Mouse (Mus musculus): Measurements from ENCODE around the gene Vmn2r83.
"Not testable (repeated sequence)": the region's sequence is repeated elsewhere in the genome, so short reads cannot be mapped to it uniquely, and the experiment has no call there.

Gene Vmn2r83

DNA sequence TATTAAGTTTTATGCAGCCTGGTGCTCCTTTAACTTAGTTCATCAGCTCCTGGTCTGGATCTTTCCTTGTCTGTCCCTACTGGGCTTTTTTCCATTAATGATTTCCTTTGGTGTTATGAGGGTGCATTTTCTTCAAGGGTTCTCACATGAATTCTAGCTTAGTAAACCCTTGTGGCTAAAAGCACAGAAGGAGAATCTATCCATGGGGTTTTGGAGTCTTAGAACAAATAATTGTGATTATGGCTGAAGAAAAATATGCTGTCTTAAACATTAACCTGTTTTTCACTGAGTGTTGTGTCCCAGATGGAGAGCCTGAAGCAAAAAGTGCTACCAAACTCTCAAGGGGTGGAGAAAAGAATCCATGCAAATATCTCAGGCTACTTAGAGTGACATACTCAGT is at the start of gene Vmn2r83:
TSS of gene Vmn2r83 (plus strand) at position 301 of the 400 bp plus-strand sequence.
- no peak for DNase-seq (ENCODE audit: low spot score)

DNA sequence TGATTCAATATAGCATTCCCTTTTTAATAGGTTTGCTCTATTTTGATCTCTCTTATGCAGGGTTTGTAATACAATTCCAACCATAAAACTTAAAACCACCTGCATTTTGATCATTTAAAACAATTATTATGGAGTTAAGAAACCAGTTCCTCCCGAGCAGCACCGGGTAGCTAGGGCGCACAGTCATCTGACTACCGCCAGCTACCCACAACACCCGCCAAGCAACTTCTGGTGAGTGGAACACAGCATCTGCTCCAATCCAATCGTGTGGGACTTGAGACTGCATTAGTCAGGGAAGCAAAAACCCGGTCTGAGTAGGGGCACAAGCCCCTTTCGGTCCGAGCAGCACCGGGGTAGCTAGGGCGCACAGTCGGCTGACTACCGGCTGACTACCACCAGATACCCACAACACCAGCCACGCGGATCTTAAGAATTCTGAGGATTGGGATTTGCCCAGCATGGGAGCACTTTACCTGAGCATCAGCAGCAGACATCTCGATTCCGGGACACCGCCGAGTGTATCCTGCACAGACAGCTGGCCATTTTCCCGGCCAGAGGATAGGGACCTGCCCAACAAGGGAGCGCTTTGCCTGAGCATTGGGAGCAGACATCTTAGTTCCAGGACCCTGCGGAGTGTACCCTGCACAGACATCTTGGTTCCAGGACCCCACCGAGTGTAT is 33.2 kb upstream of the Vmn2r83 start:
- not testable (repeated sequence) for DNase-seq (ENCODE audit: low spot score)

DNA sequence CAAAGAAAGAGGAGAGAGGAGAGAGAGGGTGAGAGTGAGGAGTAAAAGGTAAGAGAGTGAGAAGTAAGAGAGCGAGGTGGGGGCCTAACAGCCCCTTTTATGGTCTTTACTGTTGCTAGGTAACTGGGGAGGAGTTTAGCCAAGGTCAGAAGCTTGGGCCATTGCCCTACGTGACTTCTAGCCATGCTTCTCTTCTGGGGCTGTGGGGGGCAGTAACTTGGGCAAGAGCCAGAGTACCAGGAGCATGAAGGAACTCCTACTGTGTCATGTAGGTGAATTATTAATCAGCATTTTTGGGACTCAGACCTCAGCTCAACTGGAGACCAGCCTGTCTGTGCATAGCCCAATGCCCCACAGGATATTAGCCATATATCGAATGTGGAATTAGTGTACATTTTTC is 27.4 kb downstream of the Vmn2r83 start:
- no peak for DNase-seq (ENCODE audit: low spot score)

DNA sequence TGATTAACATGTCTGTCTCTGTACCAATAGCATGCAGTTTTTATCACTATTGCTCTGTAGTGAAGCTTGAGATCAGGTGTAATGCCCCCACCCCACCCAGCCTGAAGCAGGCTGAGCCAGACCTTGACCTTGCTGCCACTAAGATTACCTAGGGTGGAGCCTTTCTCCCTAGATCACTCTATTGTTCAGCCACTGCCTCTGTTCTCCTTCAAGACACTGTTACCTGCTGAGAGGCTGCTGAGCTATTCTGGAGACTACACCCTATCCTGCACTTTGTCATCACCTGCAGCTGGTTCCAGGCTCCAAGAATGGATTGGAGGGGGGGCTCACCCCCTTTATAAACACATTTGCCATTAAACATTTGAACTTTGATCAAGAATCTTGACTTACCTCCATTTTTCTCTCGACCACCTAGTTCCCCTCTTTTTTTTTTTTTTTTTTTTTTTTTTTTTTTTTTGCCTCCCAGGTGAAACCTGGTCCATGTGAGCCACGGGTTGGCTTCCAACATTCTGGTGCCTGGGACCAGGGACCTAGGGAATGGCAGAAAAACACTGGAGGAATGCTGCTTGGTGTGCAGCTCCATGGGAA is 28.3 kb downstream of the Vmn2r83 start:
- no peak for DNase-seq (ENCODE audit: low spot score)

DNA sequence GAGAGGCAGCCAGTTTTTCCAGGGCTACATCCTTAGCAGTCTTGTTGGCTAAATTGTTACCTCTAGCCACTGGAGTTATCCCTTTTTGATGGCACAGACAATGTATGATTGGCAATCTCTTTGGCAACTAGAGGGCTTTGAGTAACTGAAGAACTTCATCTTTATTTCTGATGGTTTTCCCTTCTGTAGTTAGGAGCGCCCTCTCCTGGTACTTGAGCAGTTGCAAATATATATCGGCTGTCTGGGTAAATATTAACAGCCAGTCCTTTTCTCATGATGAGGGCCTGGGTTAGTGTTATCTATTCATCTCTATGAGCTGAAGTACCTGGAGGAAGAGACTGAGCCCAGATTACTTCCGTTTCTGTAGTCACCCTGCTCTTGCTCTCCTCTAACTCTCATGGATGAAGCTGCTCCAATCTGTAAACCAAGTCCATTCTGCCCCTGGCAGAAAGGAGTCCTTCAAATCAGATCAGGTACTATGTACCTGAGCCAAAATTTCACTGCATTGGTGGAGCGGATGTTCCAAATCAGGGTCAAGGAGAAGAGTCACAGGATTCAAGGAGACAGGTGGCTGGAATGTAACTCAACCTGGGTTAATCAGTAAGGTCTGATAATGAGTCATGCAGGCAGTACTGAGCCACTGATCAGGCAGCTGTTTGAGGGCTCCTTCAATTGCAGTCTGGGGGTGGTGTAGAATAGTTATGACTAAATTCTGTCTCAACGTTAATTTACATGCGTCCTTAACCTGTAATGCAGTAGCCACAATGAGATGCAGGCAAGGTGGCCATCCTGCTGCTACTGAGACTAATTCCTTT is 34.5 kb downstream of the Vmn2r83 start:
- no peak for DNase-seq (ENCODE audit: low spot score)

DNA sequence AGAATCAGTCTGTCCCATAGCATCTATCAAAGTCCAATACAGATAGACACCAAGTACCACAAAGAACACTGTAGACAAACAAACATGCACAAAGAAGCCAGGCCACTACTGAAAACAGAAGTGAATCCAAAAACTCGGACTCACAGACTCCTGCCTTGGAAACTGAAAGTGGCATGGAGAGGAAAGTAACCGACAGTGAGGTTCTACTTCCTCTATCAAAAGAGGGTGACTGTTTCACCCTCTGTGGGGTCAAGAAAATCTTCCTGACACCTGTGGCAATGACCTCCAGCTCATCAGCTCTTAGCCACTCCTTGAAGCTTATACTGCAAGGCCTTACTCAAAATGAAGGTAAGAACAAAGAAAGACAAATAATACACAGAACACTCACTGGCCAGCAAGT is 38.2 kb downstream of the Vmn2r83 start:
- no peak for DNase-seq (ENCODE audit: low spot score)

DNA sequence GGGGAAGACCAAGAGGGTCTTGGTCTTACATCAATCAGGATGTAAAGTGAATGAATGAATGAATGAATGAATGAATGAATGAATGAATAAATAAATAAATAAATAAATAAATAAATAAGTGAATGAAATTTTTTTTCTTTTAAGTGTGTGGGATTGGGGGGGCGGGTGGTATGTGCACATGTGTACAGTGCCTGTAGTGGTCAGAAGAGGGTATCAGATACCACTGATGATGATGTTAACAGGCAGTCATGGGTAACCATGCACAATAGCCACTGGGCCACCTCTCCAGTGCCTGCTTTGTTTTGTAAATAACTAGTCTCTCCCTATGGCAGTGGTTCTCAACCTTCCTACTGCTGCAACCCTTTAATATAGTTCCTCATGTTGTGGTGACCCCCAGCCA is 55.9 kb downstream of the Vmn2r83 start:
- DNase-seq (ENCODE audit: low spot score): no peak

DNA sequence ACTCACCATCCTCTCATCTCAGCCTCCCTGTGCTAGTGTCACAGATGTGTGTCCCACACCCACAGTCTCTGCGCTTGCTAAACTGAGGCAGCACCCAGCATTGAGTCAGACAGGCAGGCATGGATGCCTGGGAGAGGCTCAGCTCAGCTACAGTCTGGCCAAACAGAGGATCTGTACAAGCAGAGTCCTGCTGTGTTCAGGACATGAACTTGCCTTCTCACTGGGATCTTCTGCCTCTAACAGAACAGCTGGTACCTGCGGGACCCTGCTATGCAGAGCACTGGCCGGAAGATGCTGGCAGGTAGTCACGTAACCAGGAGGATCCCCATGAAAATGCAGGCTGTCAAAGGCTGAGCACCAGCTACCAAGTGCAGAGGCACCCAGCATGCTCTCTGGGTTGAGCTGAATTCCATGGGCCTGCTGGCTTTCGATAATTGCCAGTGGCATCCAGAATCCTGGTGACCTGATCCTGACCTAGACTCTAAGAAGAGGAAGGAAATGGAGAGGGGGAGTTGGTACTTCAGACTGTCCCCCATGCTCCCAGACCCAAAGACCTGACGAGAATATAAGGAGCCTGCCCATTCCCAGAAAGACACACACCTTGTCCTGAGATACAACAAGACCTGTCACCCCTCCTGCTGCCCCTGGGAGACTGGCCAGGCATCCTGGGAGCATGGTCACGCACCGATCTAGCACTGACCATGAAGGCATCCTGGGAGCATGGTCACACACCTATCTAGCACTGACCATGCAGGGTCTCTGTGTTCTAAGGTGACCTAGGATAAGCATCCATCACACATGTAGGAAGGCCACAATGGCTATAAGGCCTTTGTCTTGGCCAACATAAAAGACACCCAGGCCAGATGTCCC is 57.2 kb downstream of the Vmn2r83 start:
- no peak for DNase-seq (ENCODE audit: low spot score)

DNA sequence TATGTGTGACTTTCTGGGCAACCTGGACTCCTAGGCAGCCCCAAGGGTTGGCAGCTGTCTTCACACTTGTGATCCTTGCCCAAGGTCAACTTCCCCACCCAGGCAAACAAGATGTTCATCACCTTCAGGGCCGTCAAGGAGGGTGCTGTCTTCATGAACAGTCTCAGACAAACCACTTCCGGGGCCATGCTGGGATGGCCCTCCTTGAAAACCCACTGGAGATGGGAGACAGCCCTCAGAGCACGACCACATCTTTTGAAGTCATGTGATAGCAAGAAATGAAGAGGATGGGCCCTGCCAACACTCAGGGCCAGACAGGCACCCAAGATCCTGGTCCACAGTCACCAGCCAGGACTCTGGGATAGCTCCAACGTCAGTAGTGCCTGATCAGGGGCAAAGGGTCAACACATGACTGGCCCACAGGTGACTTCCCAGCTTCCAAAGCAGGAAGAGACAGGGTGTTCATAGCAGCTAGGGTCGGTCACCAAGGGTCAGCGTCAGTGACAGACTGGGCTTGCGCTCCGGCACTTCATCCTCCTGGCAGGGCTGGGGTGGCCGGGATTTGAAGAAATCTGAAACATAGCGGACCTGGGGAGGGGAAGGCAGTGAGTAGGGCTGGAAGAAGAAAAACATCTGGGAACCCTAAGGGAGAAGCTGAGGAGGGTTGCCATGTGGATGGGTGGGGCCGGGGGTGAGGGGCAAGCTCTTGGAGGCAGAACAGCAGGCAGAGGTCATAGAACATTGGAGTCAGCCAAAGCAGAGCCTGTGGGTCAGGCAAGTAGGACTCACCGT is 58.3 kb downstream of the Vmn2r83 start:
- DNase-seq (ENCODE audit: low spot score): no peak

DNA sequence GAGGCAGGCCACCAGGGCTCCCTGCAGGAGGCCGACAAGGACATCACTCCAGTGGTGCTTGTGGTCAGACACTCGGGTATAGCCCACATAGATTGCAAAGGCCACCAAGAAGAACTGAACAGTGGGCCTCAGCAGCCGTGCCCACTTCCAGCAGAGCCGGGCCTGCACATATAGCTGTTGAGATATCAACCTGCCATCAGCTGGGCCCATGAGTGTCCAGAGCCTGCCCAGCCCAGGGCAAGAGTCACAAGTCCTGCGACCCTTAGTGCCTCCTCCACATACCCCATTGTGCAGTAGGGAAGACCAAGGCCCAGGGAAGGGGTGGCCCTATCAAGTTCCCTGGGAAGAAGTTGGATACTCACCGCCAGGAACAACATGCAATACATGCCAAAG is 58.9 kb downstream of the Vmn2r83 start:
- DNase-seq (ENCODE audit: low spot score): no peak

DNA sequence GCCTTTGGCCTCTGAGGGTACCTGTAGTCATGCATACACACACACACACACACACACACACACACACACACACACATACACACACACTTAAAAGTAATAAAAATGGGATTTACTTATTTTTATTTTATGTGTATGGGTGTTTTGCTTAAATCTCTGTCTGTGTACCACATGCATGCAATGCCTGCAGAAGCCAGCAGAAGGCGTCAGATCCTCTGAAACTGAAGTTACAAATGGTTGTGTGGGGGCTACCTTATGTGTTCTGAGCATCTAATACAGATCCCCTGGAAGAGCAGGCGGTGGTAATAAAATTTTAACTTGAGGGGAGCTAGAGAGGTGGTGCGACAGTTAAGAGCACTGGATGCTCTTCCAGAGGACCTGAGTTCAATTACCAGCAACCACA is 59.5 kb downstream of the Vmn2r83 start:
- DNase-seq (ENCODE audit: low spot score): no peak

DNA sequence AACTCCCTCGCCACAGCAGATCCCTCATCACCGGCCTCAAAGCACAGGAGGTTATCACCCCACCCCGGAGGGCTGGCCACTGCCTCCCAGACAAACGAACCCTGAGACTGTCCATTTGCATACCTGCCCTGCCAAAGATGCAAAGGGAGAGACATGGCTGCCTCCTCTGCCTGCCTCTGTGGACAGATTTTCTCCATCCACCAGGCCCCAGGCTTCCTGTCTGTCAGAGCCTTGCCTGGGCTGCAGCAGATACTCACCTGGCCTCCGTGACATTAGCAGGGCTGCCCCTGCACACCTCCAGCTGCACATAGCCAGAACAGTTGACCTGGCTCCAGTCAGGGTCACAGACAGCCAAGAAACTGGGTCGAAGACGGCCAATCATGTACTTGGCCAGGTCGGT is 61.7 kb downstream of the Vmn2r83 start:
- DNase-seq (ENCODE audit: low spot score): peak; percentile 3

DNA sequence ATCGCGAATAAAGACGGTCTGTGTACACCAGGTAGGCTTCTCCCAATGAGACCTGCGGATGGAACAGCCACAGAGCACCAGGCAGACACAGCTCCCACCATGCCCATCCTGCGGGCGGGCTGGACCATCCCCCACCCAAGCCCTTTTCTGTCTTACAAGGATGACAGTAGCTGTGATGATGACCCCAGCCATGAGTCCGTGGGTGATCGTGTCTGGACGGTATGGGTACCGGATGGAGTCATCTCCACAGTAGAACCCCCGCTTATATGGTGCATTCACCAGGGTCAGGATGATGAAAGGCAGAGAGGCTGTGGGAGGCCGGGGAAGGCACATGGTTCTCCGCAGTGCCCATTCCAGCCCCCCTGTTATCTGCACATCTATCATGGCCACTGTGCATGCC is 62.2 kb downstream of the Vmn2r83 start:
- no peak for DNase-seq (ENCODE audit: low spot score)

DNA sequence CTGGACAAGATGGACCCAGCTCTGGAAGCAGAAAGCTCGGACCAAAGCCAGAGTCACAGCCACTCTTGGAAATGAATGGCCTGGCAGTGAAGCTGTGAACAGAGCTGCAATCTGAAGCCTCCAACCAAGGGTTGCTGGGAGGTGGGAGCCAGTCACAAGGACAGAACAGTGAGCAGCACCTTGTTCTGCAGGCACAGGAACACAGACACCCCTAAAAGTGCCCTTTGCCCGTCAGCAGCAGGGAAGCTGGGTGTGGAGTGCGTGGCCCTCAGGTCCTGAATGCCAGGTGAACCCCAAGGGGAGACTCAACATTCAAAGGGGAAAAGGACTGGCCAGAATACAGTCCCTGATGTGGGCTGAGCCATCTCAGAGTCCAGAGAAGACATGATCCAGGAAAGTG is 63.1 kb downstream of the Vmn2r83 start:
- DNase-seq (ENCODE audit: low spot score): peak; percentile 2

DNA sequence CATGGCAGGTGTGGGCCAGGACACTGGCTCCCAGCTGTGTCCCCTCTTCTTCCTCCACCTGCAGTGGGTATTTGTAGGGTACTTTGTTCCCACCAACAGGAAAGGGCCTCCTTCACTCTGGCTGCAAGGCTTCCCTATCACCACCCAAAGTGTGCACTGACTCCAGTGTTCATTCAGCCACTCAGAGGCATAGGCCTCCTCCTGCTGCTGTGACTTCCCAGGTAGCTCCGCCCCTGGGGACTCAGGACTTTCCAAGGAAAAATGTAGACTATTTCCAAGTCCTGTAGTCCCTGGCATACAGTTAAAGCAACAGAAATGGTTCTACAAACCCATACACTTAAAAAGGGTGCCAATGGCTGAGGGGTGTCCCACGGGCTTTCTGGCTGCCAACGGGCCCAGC is 64.1 kb downstream of the Vmn2r83 start:
- DNase-seq (ENCODE audit: low spot score): peak; percentile 3

DNA sequence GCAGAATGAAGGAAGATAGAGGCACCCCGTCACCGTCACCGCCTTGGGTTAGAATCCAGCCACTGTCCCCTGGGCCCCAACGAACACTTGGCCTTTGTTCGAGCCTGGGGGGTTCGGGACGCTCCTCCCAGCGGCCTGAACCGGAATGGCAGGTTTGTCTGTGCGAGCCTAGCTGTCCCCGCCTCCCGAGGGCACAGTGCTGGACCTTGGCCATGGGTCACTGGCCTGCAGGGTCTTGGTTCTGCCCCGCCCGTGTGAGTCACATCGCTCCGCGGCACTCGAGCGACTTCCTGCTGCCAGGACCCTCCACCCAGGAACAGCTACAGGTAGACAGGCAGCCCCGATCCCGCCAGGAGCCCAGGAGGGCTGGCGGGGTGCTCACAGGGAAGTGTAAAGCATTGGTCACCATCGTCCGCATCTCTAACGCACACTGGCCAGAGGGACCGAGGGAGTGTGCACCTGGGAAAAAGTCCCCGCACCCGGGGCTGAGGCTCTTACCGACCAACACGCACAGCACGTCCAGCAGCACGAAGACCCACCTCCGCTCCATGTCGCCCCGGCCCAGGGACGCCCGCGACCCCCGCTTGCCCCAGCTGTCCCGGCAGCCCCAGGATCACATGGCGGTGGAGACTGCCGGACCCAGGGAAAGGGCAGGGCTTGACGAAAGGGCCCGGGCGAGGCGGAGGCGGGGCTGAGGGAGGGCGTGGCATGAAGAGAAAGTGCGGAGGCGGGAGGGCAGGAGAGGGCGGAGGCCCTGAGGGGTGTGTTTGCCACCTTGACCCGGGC is 64.8 kb downstream of the Vmn2r83 start, which contains the start of gene Plpp2:
TSS of gene Plpp2 (minus strand) at position 671 of the 786 bp plus-strand sequence.
- peak; percentile 66 for DNase-seq (ENCODE audit: low spot score)

DNA sequence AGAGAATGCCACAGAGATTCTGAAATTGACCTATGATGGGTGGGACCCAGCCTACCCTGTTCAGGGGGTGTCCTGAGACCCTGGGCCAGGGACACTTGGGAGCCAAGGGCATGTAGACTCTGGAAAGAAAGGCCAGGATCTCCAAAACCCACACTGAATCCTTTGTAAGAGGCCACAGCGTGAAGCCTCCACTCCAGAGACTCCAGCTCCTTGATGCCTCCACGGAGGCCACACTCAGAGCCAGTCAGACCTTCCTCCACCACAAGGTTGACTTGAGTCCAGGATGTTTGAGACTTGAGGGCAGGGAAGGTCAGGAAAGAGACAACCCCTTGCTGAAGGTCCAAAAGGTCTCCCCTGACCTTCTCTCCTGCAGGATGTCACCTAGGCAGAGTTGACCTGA is 65.9 kb downstream of the Vmn2r83 start:
- DNase-seq (ENCODE audit: low spot score): peak; percentile 4

DNA sequence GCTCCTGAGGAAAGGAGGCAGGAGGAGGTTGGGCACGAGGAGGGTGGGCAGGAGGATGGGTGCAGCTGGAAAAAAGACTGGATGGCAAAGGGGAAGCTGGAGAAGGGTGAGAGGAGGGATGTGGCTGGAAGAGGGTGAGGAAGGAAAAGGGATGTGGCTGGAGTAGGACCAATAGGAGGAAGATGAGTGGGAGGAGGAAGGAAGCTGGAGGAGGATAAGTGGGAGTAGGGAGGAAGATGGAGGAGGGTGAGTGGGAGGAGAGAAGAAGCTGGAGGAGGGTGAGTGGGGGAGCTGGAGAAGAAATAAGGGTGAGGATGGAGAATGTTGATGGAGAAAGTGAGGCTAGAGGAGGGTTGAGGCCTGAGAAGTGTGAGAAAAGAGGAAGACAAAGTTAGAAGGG is 66.9 kb downstream of the Vmn2r83 start:
- no peak for DNase-seq (ENCODE audit: low spot score)

DNA sequence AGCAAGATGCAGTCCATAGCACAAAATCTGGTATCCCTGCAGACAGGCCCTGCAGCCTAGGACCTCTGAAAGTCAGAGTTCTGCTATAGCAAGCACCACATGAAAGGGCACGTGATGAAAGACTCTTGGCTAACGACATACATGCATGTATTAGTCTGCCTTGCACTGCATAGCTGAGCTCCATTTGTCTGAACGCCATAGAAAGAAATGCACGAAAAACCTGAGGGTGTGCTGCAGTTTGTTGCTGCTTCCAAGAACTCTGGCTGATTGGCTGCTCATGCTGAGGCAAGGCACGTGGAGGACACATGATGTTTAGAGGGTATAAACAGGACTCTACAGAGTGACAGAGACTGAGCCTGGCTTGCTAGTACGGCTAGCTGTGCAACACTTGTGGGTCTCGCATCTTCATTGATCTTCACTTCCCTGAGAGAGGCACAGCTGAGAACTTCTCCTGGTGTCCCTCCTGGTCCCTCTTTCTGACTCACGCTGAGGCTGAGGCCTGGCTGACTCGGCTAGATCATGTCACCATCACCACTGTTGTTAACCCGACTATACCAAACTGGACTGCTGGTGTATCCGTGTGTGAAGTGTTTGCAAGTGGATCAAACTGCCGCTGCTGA is 68.0 kb downstream of the Vmn2r83 start:
- DNase-seq (ENCODE audit: low spot score): no peak

DNA sequence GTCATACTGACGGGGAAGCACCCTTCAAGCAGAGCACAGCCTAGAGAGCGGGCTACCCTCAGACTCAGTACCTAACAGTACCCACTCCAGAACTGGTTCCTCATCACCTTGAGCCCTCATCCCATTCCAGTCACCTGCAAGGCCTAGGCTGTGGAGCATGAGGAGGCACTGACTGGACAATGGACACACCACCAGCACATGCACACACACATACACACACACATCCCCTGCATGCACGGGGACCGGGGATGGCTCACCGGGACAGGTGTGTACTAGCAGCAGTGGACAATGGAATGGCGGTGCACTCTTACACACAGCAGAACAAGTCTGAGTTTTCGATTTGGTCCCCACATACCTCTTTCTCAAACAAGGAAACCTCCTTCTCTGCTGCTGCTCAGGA is 68.7 kb downstream of the Vmn2r83 start:
- DNase-seq (ENCODE audit: low spot score): no peak
